Mouse (Mus musculus): ENCODE data around the gene Dydc1.
"Not testable (repeated sequence)": the region's sequence is repeated elsewhere in the genome, so short reads cannot be mapped to it uniquely, and the experiment has no call there.

Dydc1 gene

GRCm38 (mm10) chr14:41072229-41072943, at the start of gene Dydc1:
Gene Dydc1 (plus strand): TSS chr14:41072911.
- DNase-seq (ENCODE audit: low spot score in 2 of 2) = peak in 1 of 2 experiments; percentile 9

- DNase-seq (ENCODE audit: low spot score in 2 of 2) = no peak
These were observed 47.6 kb upstream of the Dydc1 start for GRCm38 (mm10) chr14:41025087-41025486.

- no peak for DNase-seq (ENCODE audit: low spot score in 2 of 2)
These were observed 47.0 kb upstream of the Dydc1 start for GRCm38 (mm10) chr14:41025594-41026284.

GRCm38 (mm10) chr14:41029303-41029702, 43.4 kb upstream of the Dydc1 start:
- DNase-seq (ENCODE audit: low spot score in 2 of 2) = no peak

GRCm38 (mm10) chr14:41030989-41031513, 41.7 kb upstream of the Dydc1 start:
- DNase-seq (ENCODE audit: low spot score in 2 of 2) = no peak

GRCm38 (mm10) chr14:41033135-41034110, 39.3 kb upstream of the Dydc1 start:
- peak; percentile 41 to 61 for DNase-seq (ENCODE audit: low spot score in 2 of 2)

GRCm38 (mm10) chr14:41035146-41035798, 37.4 kb upstream of the Dydc1 start:
- DNase-seq (ENCODE audit: low spot score in 2 of 2) = peak; percentile 31 to 53

- DNase-seq (ENCODE audit: low spot score in 2 of 2) = no peak
These were observed 25.3 kb upstream of the Dydc1 start for GRCm38 (mm10) chr14:41047402-41047801.

- no peak for DNase-seq (ENCODE audit: low spot score in 2 of 2)
These were observed 22.2 kb upstream of the Dydc1 start for GRCm38 (mm10) chr14:41050471-41050870.

GRCm38 (mm10) chr14:41052481-41052880, 20.2 kb upstream of the Dydc1 start:
- DNase-seq (ENCODE audit: low spot score in 2 of 2) = no peak

- not testable (repeated sequence) for DNase-seq (ENCODE audit: low spot score in 2 of 2)
These were observed 19.5 kb upstream of the Dydc1 start for GRCm38 (mm10) chr14:41053190-41053589.

GRCm38 (mm10) chr14:41065168-41065567, 7.5 kb upstream of the Dydc1 start:
- DNase-seq (ENCODE audit: low spot score in 2 of 2) = peak in 1 of 2 experiments; percentile 5

GRCm38 (mm10) chr14:41066416-41066815, 6.3 kb upstream of the Dydc1 start:
- no peak for DNase-seq (ENCODE audit: low spot score in 2 of 2)

- DNase-seq (ENCODE audit: low spot score in 2 of 2) = no peak
These were observed 3.6 kb upstream of the Dydc1 start, which contains the start of gene Dydc2 for GRCm38 (mm10) chr14:41069108-41069507. Gene Dydc2 (minus strand): TSS chr14:41069208.

GRCm38 (mm10) chr14:41070343-41070742, 2.4 kb upstream of the Dydc1 start:
- no peak for DNase-seq (ENCODE audit: low spot score in 2 of 2)

GRCm38 (mm10) chr14:41072944-41073275, 199 bp downstream of the Dydc1 start:
- no peak for DNase-seq (ENCODE audit: low spot score in 2 of 2)

- no peak for DNase-seq (ENCODE audit: low spot score in 2 of 2)
These were observed 9.7 kb downstream of the Dydc1 start for GRCm38 (mm10) chr14:41082408-41082807.

GRCm38 (mm10) chr14:41087509-41087908, 14.8 kb downstream of the Dydc1 start:
- peak in 1 of 2 experiments; percentile 6 for DNase-seq (ENCODE audit: low spot score in 2 of 2)

- peak in 1 of 2 experiments; percentile 7 for DNase-seq (ENCODE audit: low spot score in 2 of 2)
These were observed 18.1 kb downstream of the Dydc1 start for GRCm38 (mm10) chr14:41090777-41091176.

GRCm38 (mm10) chr14:41094114-41094513, 21.4 kb downstream of the Dydc1 start:
- no peak for DNase-seq (ENCODE audit: low spot score in 2 of 2)

- DNase-seq (ENCODE audit: low spot score in 2 of 2) = no peak
These were observed 23.7 kb downstream of the Dydc1 start for GRCm38 (mm10) chr14:41096296-41096860.

All from spleen, postnatal 14 days (tissue).